Mouse (Mus musculus) hindbrain, postnatal 0 days (tissue): ENCODE measurements at regions not wholly inside any gene's neighbourhood (a gene's known extent, or its start where the extent isn't known, plus 50 kb on each side); places are given as distances from the start of the nearest gene placed in this dataset.
"Not testable (repeated sequence)": the region's sequence is repeated elsewhere in the genome, so short reads cannot be mapped to it uniquely, and the experiment has no call there.

ENCODE experiments used
- ATAC-seq: fragments of 200-750 bp; cut with Nextera tagmentation; 2 replicates; pipeline ENCODE4 v1.8.0; 2017; ENCODE audit warnings: mild to moderate bottlenecking, moderate TSS enrichment, moderate library complexity
- DNase-seq: peaks from one replicate; pipeline ENCODE4 v3.0.0-alpha.2; 2015; ENCODE audit warnings: low spot score
- H3K27ac ChIP-seq: fragments of 300-500 bp; sonication (generic); 2 replicates; pipeline ENCODE4 v1.5.1; 2014; ENCODE audit warnings: mild to moderate bottlenecking
- H3K27me3 ChIP-seq: fragments of 300-500 bp; sonication (generic); 2 replicates; pipeline ENCODE4 v1.6.1; 2014; ENCODE audit warnings: low read length, mixed read lengths; ENCODE audit not compliant: insufficient read depth
- H3K36me3 ChIP-seq: fragments of 300-500 bp; sonication (generic); 2 replicates; pipeline ENCODE4 v1.6.1; 2014; ENCODE audit warnings: low read length, mixed read lengths; ENCODE audit not compliant: insufficient read depth
- H3K4me1 ChIP-seq: fragments of 300-500 bp; sonication (generic); 2 replicates; pipeline ENCODE4 v1.6.1; 2014; ENCODE audit warnings: antibody characterized with exemption, low read length, mixed read lengths; ENCODE audit not compliant: insufficient read depth
- H3K4me2 ChIP-seq: fragments of 300-500 bp; sonication (generic); 2 replicates; pipeline ENCODE4 v1.6.1; 2014; ENCODE audit warnings: low read depth, mild to moderate bottlenecking, low read length, moderate library complexity, mixed read lengths
- H3K4me3 ChIP-seq: fragments of 300-500 bp; sonication (generic); 2 replicates; pipeline ENCODE4 v1.5.1; 2014; ENCODE audit warnings: low read length
- H3K9ac ChIP-seq: fragments of 300-500 bp; sonication (generic); replicated peaks from 2 replicates; pipeline ENCODE4 v1.6.1; 2014; ENCODE audit warnings: mild to moderate bottlenecking, low read length, moderate library complexity, mixed read lengths
- H3K9me3 ChIP-seq: fragments of 300-500 bp; sonication (generic); 2 replicates; pipeline ENCODE4 v1.6.1; 2016; ENCODE audit warnings: low read length, mixed read lengths
- CTCF ChIP-seq: IDR thresholded peaks from 2 replicates; pipeline ENCODE4 v1.5.1; 2016; ENCODE audit warnings: antibody characterized with exemption, control low read depth, low read depth
- WGBS: fragments of 180-500 bp; shearing (Covaris S2); extraction: QIAGEN DNeasy Blood & Tissue Kit; methylation state at CpG from one replicate; pipeline ENCODE4 v1.1.7; 2014; 5-methylcytosine and 5-hydroxymethylcytosine counted together

GRCm38 (mm10) chr16:3114473-3115335 lies 476.1 kb upstream of the Olfr161 start:
- not testable (repeated sequence) for H3K9ac ChIP-seq, H3K36me3 ChIP-seq, H3K27ac ChIP-seq, H3K9me3 ChIP-seq, H3K4me1 ChIP-seq, H3K27me3 ChIP-seq, H3K4me2 ChIP-seq, DNase-seq, H3K4me3 ChIP-seq
- peak; percentile 95 for ATAC-seq
- 59% methylated on average over 2 of the region's 3 CpGs for WGBS

GRCm38 (mm10) chr16:3115336-3116112 lies 475.3 kb upstream of the Olfr161 start:
- H3K27me3 ChIP-seq, H3K36me3 ChIP-seq, H3K9ac ChIP-seq, H3K4me1 ChIP-seq, H3K27ac ChIP-seq, H3K4me2 ChIP-seq, H3K9me3 ChIP-seq, H3K4me3 ChIP-seq: not testable (repeated sequence)
- DNase-seq (peak; percentile 1), ATAC-seq (peak; percentile 74)
- WGBS, result 69% methylated on average over 8 of the region's 9 CpGs

- WGBS, result 87% methylated on average over 2 of the region's 3 CpGs
- H3K4me1 ChIP-seq, H3K9me3 ChIP-seq, H3K9ac ChIP-seq, DNase-seq, ATAC-seq, H3K27me3 ChIP-seq, H3K4me3 ChIP-seq, H3K4me2 ChIP-seq, H3K27ac ChIP-seq, H3K36me3 ChIP-seq: not testable (repeated sequence)
These were observed 474.7 kb upstream of the Olfr161 start for GRCm38 (mm10) chr16:3116113-3116511.

- H3K27ac ChIP-seq, H3K4me1 ChIP-seq, H3K27me3 ChIP-seq, H3K4me3 ChIP-seq, H3K4me2 ChIP-seq, DNase-seq, H3K9ac ChIP-seq, ATAC-seq, H3K36me3 ChIP-seq, H3K9me3 ChIP-seq: not testable (repeated sequence)
These were observed 469.6 kb upstream of the Olfr161 start for GRCm38 (mm10) chr16:3121216-3121615.

- not testable (repeated sequence) for H3K4me2 ChIP-seq, H3K9ac ChIP-seq, DNase-seq, H3K36me3 ChIP-seq, H3K27ac ChIP-seq, H3K4me3 ChIP-seq, ATAC-seq, H3K27me3 ChIP-seq, H3K4me1 ChIP-seq, H3K9me3 ChIP-seq
- WGBS, result 59% methylated on average over 4 of the region's 6 CpGs
These were observed 468.5 kb upstream of the Olfr161 start for GRCm38 (mm10) chr16:3122145-3122860.

GRCm38 (mm10) chr16:3122861-3123477 lies 467.9 kb upstream of the Olfr161 start:
- ATAC-seq, result 0 out of 2 replicates have a peak, but pooled peaks have one; percentile 38
- not testable (repeated sequence) for H3K36me3 ChIP-seq, H3K4me2 ChIP-seq, H3K27me3 ChIP-seq, H3K4me3 ChIP-seq, H3K9me3 ChIP-seq, H3K27ac ChIP-seq, H3K4me1 ChIP-seq, H3K9ac ChIP-seq
- WGBS, result 67% methylated on average over 8 of the region's 8 CpGs
- DNase-seq, result peak; percentile 1
- TF ChIP-seq CTCF, result peak; percentile 21; the same call in 1 of the 2 replicates

- H3K9ac ChIP-seq, H3K4me2 ChIP-seq, H3K9me3 ChIP-seq, H3K36me3 ChIP-seq, H3K27me3 ChIP-seq, H3K4me1 ChIP-seq, H3K27ac ChIP-seq, H3K4me3 ChIP-seq: not testable (repeated sequence)
- 51% methylated on average over 2 of the region's 2 CpGs for WGBS
- peak; percentile 0 for DNase-seq
- 0 out of 2 replicates have a peak, but pooled peaks have one; percentile 58 for ATAC-seq
These were observed 463.5 kb upstream of the Olfr161 start for GRCm38 (mm10) chr16:3127317-3127716.
